Mouse (Mus musculus): ENCODE data around the gene Clasp2.

The Clasp2 gene

GRCm38 (mm10) chr9:113830219-113830618 is 88.9 kb downstream of the Clasp2 start:
- DNase-seq = no peak

- no peak for DNase-seq
These were observed 92.2 kb downstream of the Clasp2 start for GRCm38 (mm10) chr9:113833481-113833880.

DNA sequence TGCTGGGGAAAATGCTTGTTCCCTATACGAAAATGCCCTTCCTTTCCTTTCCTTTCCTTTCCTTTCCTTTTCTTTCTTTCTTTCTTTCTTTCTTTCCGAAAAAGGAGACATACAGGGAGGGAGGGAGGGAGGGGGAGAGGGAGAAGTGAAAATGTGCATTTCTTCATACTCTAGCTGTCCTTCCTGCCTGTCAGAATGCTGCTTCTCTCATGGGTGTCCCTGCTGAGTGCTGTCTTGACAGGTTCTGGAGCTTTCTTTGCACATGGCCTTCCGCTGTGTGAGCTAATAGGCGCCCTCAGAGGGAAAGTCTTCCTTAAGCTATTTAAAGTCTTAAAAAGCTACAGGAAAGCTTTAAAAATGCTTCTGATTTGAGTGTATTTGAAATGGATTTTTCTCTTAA is 95.7 kb downstream of the Clasp2 start:
- DNase-seq = no peak

GRCm38 (mm10) chr9:113837461-113837860 is 96.2 kb downstream of the Clasp2 start:
- no peak for DNase-seq

GRCm38 (mm10) chr9:113844029-113844428 is 102.8 kb downstream of the Clasp2 start:
- DNase-seq = no peak

GRCm38 (mm10) chr9:113855441-113855840 is 114.2 kb downstream of the Clasp2 start:
- DNase-seq = no peak

DNA sequence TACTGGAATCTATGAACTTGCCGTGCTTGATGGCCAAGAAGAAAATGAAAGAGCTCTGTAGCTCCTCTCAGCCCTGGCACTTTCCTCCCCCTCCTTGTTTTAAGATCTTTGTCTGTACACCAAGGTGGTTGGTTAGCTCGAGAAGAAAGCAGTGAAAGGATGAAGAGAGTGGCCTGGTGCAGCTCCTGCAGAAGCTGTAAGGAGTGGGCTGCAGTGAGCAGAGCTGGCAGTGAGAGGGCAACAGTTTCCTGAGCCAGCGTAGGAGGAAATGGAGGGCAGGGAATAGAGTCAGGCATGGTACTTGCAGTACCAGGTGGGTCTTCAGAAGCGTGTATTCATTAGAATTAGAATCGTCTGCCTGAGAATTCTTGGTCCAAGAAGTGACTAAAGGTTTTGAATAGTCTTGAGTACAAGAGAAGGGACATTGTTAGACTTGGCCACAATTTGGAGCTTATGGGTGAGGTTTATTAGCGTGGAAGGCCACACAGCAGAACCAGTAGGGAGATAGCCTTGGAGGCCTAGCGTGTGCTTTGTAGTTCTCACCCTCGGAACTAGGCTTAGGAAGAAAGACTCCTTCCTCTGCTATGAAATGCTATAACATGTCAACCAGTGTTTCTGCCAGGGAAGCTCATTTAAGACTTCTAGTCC is 116.1 kb downstream of the Clasp2 start:
- DNase-seq = no peak

DNA sequence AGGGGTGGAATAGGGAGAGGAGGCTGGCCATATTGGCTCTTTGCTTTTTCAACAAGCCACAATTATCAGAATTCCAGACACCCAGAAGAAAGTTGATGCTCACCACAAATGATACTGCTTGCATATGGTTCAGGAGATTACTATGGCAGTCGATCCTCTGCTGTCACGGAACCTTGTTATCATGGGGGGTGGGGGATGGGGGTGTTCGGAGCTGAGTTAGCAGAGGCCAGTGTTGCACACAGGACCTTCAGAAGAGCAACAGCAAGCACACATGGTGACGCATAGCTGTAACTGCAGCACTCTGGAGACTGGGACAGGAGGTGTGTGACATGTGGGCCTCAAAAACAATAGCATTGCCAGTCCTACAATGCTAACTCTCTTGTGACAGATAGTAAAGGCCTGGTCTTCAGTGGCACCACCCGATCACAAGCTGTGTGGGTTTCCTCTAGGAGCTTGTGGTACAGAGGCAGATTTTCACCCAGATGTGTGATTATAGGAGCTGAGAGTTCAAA is 116.7 kb downstream of the Clasp2 start:
- DNase-seq = no peak

DNA sequence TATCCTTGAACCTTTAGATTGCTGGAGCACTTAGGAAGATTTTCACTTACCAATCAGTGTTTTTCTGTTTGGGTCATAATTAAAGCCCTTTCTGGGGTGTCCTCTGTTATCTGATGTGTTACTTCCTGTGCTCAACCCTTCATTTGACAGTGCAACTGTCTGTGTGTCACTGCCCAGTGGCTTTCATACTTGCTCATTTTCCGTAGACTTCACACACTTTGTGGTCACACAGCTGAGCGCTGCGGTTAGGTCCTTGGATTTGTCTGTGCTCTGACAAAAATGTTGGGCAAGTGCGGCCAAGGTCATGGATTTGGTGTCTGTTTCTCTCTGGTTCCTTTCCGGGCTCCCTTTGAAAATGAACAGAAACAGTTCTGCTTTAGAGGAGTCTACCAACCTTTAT is 118.1 kb downstream of the Clasp2 start:
- DNase-seq = no peak

DNA sequence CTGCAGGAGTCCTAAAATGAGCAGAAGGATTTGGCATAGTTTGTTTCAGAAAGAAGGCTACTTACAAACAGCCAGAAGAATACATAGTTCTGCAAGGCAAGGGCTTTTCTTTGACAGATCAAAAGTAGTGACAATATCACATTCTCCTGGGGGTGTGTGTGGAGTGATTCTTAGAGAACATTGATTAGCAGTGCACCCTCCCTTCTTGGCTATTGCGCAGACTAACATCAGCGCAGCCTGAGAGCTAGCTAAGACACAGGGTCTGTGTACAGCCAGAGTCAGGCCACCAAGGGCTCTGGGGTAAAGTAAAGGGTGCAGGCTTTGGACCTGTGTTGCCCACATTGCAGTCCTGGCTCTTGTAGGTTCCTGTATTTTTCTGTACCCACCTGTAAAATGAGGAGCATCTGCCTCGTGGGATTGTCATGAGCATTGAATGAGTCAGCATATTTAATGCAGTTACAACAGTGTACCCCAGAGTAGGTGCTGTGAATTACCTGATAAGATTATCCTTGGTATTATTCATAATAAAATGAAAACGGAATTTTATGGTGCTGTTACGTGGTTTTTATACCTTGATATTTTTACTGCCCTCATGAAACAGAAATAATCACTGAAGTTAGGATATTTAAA is 122.2 kb downstream of the Clasp2 start:
- no peak for DNase-seq

- no peak for DNase-seq
These were observed 126.7 kb downstream of the Clasp2 start for GRCm38 (mm10) chr9:113867951-113868350.

GRCm38 (mm10) chr9:113894903-113895302 is 153.6 kb downstream of the Clasp2 start:
- no peak for DNase-seq

- DNase-seq = peak in 1 of 2 experiments; percentile 4
These were observed 161.9 kb downstream of the Clasp2 start for GRCm38 (mm10) chr9:113903136-113903535.

GRCm38 (mm10) chr9:113904315-113904714 is 163.0 kb downstream of the Clasp2 start:
- peak in 1 of 2 experiments; percentile 9 for DNase-seq

- DNase-seq = no peak
These were observed 174.5 kb downstream of the Clasp2 start for GRCm38 (mm10) chr9:113915789-113916188.

DNA sequence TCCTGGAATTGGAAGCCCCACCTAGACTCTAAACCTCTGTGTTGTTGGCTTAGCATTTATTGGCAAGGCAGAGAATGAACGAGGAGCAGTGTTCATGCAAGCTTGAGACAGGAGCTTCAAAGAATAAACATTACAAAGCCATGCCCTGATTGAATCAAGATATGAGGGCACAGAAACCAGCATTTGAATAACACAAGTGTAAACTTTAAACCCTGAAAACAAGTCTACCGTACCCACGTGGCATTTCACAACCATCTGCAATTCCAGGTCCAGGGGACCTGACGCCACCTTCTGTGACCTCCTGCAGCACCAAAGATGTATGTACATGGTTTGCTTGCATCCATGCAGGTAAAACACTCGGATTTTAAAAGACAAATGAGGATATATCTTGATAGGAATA is 181.4 kb downstream of the Clasp2 start:
- DNase-seq = no peak

DNA sequence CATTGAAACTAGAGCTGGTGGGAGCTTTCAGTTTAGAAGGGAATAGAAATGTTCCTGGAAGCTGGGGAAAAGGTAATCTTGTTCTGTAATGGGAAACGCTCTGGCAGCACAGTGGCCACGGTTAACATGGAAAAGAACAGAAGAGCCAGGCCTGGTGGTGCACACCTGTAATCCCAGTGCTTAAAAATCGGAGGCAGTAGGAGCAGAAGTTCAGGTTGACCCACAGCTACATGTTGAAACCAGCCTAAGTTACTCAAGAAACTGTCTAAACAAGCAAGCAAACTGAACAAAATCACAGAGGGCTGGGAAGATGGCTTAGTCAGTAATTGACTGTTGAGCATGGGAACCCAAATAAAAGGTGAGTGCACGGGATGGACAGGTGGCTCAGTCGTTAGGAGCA is 183.6 kb downstream of the Clasp2 start:
- DNase-seq = no peak

GRCm38 (mm10) chr9:113928591-113928990 is 187.3 kb downstream of the Clasp2 start:
- DNase-seq = no peak

DNA sequence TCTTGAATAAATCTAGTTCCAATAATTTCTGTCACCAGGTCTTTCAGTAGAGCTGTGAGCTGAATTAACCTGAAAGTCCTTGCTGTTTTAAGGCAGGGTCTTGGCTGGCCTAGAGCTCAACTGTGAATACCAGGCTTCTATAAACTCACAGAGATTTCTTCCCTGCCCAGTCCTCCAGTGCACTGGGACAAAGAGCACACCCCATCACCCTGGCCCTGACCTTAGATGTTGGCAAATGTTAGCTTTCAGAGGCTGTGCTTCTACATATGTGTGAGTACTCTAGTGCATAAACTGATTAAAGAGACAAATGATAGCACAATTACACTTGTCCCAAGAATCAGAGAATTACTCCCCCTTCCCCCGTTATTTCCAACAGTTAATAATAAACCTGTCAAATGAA is 188.4 kb downstream of the Clasp2 start:
- DNase-seq = no peak

DNA sequence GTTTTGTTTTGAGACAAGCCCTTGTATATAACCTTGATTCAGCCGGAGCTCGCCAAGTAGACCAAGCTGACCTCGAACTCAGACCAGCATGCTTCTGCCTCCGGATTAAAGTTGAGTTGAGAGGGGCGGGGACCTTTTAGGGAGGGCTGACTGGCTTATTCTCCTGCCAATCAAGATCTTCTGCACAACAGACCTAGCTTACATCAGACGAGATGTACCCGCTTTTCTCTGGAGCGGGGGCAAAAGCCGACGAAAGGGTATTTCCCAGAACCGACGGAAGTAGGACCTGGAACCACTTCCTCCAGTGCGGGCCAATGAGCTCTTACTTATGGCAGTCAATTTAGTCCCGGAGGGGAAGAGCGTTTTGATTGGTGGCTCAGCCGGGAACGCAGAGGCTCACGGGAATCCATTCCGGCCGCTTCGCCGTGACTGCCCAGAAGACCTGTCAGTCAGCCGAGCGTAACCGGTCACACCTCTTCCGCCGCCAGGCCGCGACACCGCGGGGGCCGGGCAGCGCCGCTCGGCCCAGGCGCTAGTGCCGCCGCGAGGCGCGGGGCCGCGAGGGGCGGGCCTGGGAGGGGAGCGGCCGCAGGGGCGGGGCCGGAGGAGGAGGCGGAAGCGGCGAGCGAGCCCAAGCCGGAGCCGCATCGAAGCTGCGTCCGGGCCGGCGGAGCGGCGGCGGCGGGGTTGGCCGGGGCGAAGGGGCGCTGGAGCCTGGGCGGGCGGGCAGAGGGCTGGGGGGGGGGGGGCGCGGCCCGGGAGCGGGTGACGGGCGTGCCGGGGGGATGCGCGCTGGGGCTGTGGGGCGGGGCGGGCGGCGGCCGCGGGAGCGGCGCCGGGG is 189.5 kb downstream of the Clasp2 start, which contains the start of gene Ubp1:
Gene Ubp1, plus strand, starts transcription at position 401 of the 841 bp plus-strand sequence.
- peak; percentile 92 to 97 for DNase-seq

- DNase-seq = peak; percentile 44 to 66
These were observed 190.3 kb downstream of the Clasp2 start for GRCm38 (mm10) chr9:113931375-113932099.

DNA sequence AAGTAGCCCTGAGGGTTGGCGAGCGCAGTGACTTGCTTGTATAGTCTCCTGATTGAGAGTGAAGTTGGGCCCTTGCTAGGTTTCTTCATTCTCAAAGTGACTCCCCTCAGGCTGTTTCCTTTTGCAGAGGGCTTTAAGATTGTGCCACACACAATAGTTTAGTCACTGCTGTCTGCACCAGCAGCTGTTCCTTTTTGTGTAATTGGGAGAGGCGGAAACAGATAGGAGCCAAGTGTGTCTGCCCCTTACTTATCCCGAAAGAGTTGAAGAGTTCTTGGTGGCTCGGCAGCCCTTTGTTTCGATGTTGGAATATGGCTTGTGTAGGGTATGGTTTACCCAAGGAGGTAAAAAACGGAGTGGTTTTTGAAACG is 190.8 kb downstream of the Clasp2 start:
- no peak for DNase-seq

GRCm38 (mm10) chr9:113932501-113932900 is 191.2 kb downstream of the Clasp2 start:
- peak; percentile 10 to 29 for DNase-seq
